Mouse (Mus musculus): ENCODE data around the gene Btbd19. TPM values are rescaled to one million over a fixed set of nuclear protein-coding genes. Genes with fewer than 3 reads are reported as not detected.

Btbd19 gene
- total RNA-seq (2021) (1 to 10 TPM; 2.9 to 3.2 TPM), polyA plus RNA-seq (2012; rRNA removed) (6.6 and 12.2 TPM in 2 replicates)
- long read RNA-seq, result 0 reads

DNA sequence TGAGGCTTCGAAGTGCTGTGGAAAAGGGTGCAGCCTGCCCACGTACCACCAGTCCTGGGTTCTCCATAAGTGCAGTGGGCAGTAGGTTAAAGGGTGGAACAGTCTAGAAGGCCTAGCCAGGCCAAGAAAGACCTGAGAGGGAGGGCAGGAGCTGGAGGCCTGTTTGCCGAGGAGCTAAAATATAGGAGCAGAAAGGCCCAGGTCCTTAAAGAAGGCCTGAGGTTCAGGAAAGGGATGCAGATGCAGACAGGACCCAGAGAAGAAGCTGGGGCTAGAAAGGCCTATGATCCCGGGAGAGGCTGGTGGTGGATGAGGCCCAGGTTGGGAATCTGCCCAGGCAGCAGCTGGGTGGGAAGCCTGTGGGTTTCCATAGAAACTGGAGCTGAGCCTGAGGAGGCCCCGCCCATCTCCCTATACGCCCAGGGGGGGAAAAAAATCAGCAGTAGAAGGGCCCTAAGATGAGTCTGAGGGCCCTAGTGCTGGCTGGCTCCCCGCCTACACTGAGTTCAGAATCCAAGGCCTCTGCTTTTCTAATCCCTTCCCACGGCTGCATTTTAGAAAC is at the start of gene Btbd19:
Gene Btbd19, minus strand, starts transcription at position 378 of the 562 bp plus-strand sequence.
- WGBS, result 34% methylated on average over 8 of the region's 8 CpGs
- intact Hi-C loops (cut with DNase I), result loop anchor here (10.0 kb wide), 1 partner anchor 411 kb away; no protein-coding TSS in a partner anchor
- Histone ChIP-seq H3K36me3 (ENCODE audit: control insufficient read depth, insufficient read depth, low read length) (no peaks in the 10 kb centered on the region), H3K4me1 (ENCODE audit: control insufficient read depth, insufficient read depth, low read length) (peaks cover 29% of the 10 kb centered on the region), H3K27me3 (ENCODE audit: control insufficient read depth, insufficient read depth, low read length) (no peaks in the 10 kb centered on the region), H3K79me2 (replicated peaks; ENCODE audit: control insufficient read depth, insufficient read depth, low read length) (no peaks in the 10 kb centered on the region), H3K27ac (peak within 1 kb of the TSS; percentile 99), H3K4me3 (peak within 1 kb of the TSS; percentile 23), H3K9ac (ENCODE audit: low read depth, low read length) (peak within 1 kb of the TSS; percentile 56)
- peak; percentile 84 to 86 for DNase-seq
- TF ChIP-seq CTCF (IDR thresholded peaks at IDR 0.05) (no peak), POLR2A (IDR thresholded peaks at IDR 0.05; ENCODE audit: insufficient read depth, low read depth, low read length) (no peak), EP300 (IDR thresholded peaks at IDR 0.05; ENCODE audit: insufficient read depth, low read depth, low read length) (no peak)

DNA sequence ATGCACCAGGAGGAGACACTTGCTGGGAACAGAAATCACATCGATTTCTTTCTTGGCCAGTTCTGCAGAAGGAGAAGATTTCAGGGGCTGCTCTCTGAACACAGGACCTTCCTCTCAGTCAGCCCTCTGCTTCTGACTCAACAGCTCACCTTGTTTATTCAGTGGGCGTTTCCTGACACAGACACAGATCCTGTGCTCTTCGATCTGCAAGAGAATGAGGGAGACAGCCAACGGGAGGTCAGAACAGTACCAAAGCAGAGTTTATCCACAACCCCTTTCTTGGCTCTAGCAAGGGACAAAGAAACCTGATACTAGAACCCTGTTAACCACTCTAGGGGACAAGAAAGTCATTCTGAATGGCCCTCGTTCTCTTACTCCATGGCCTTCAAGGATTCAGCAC is 44.4 kb upstream of the Btbd19 start:
- 80% methylated on average over 5 of the region's 5 CpGs for WGBS
- no peaks in the 10 kb centered on the region for H3K79me2 ChIP-seq (replicated peaks; ENCODE audit: control insufficient read depth, insufficient read depth, low read length)
- no peak for DNase-seq
- H3K36me3 ChIP-seq (ENCODE audit: control insufficient read depth, insufficient read depth, low read length), result no peaks in the 10 kb centered on the region
- no peaks in the 10 kb centered on the region for H3K27me3 ChIP-seq (ENCODE audit: control insufficient read depth, insufficient read depth, low read length)
- TF ChIP-seq POLR2A (IDR thresholded peaks at IDR 0.05; ENCODE audit: insufficient read depth, low read depth, low read length), result no peak
- intact Hi-C loops (cut with DNase I), result no loop called here
- no peak overlapping the region for H3K9ac ChIP-seq (ENCODE audit: low read depth, low read length)
- no peak overlapping the region for H3K4me3 ChIP-seq
- H3K27ac ChIP-seq, result no peak overlapping the region
- H3K4me1 ChIP-seq (ENCODE audit: control insufficient read depth, insufficient read depth, low read length), result no peaks in the 10 kb centered on the region

DNA sequence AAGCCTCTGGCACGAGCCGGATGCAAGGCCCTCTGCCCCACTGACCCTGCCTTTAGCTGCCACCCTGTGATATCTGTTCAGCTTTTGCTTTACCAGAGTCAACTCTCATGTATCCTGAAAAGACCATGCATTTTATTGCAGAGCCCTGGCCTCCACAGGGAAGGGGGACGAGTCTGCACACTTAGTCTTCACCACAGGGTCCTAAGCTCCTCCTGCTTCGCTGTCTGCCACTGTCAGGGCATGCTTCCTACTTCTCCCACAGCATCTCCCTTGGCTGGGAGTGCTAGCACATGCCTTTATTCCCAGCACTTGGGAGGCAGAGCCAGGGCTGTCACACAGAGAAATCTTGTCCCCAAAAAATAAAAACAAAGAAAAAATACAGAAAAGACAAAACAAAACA is 35.7 kb upstream of the Btbd19 start:
- no peaks in the 10 kb centered on the region for H3K4me1 ChIP-seq (ENCODE audit: control insufficient read depth, insufficient read depth, low read length)

DNA sequence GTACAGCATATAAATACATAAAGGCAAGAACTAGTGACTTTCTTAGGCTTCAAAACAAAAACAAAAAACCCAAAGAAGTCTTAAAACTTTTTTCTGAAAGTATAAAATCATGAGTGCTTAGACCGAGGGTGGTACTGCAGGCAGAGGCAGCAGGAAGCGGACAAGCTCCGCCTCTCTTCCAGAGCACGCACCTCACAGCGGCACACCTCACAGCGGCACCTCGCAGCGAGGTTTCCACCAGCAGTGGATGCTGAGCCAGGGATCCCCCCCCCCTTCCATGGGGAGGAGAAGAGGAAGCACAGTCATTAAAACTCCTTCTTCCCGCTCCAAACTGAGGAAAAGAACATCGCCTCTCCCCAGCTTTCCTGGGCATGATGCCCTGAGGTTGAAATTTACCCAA is 34.1 kb upstream of the Btbd19 start:
- DNase-seq, result no peak
- WGBS, result 82% methylated on average over 10 of the region's 10 CpGs
- H3K36me3 ChIP-seq (ENCODE audit: control insufficient read depth, insufficient read depth, low read length), result no peaks in the 10 kb centered on the region
- TF ChIP-seq EP300 (IDR thresholded peaks at IDR 0.05; ENCODE audit: insufficient read depth, low read depth, low read length) (no peak), POLR2A (IDR thresholded peaks at IDR 0.05; ENCODE audit: insufficient read depth, low read depth, low read length) (no peak), CTCF (IDR thresholded peaks at IDR 0.05) (no peak)
- no peaks in the 10 kb centered on the region for H3K27me3 ChIP-seq (ENCODE audit: control insufficient read depth, insufficient read depth, low read length)
- H3K79me2 ChIP-seq (replicated peaks; ENCODE audit: control insufficient read depth, insufficient read depth, low read length), result no peaks in the 10 kb centered on the region
- H3K9ac ChIP-seq (ENCODE audit: low read depth, low read length), result no peak overlapping the region
- no peak overlapping the region for H3K27ac ChIP-seq
- intact Hi-C loops (cut with DNase I), result no loop called here
- no peak overlapping the region for H3K4me3 ChIP-seq
- H3K4me1 ChIP-seq (ENCODE audit: control insufficient read depth, insufficient read depth, low read length), result peaks cover 3% of the 10 kb centered on the region; the same call in 1 of the 2 replicates

More for the DNA sequence above, 35.7 kb upstream of the Btbd19 start:
- Histone ChIP-seq H3K9ac (ENCODE audit: low read depth, low read length) (no peak overlapping the region), H3K27me3 (ENCODE audit: control insufficient read depth, insufficient read depth, low read length) (no peaks in the 10 kb centered on the region), H3K4me3 (no peak overlapping the region), H3K79me2 (replicated peaks; ENCODE audit: control insufficient read depth, insufficient read depth, low read length) (no peaks in the 10 kb centered on the region), H3K27ac (no peak overlapping the region), H3K36me3 (ENCODE audit: control insufficient read depth, insufficient read depth, low read length) (no peaks in the 10 kb centered on the region)
- 83% methylated on average over 4 of the region's 4 CpGs for WGBS
- intact Hi-C loops (cut with DNase I), result no loop called here
- no peak for DNase-seq
- no peak for TF ChIP-seq POLR2A (IDR thresholded peaks at IDR 0.05; ENCODE audit: insufficient read depth, low read depth, low read length)
- no peak for TF ChIP-seq CTCF (IDR thresholded peaks at IDR 0.05)
- TF ChIP-seq EP300 (IDR thresholded peaks at IDR 0.05; ENCODE audit: insufficient read depth, low read depth, low read length), result no peak

DNA sequence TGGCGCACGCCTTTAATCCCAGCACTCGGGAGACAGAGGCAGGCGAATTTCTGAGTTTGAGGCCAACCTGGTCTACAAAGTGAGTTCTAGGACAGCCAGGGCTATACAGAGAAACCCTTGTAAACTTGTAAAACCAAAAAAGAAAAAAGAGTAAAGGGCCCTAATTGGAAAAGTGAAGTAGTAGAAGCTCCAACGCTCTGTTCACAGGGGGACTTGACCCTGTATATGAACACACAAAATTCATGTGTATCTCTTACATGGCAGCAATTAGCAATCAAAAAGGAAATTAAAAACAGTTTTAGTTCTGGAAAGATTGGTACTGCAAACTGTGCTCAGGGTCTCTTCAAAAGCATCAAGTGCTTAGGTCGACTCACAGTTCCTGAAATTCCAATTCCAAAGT is 30.8 kb upstream of the Btbd19 start:
- Histone ChIP-seq H3K27me3 (ENCODE audit: control insufficient read depth, insufficient read depth, low read length) (no peaks in the 10 kb centered on the region), H3K9ac (ENCODE audit: low read depth, low read length) (no peak overlapping the region), H3K4me1 (ENCODE audit: control insufficient read depth, insufficient read depth, low read length) (peaks cover 3% of the 10 kb centered on the region; the same call in 1 of the 2 replicates), H3K36me3 (ENCODE audit: control insufficient read depth, insufficient read depth, low read length) (peaks cover 7% of the 10 kb centered on the region), H3K79me2 (replicated peaks; ENCODE audit: control insufficient read depth, insufficient read depth, low read length) (no peaks in the 10 kb centered on the region), H3K27ac (peak overlapping the region; percentile 78), H3K4me3 (peak overlapping the region; percentile 66)
- 25% methylated on average over 6 of the region's 6 CpGs for WGBS
- TF ChIP-seq POLR2A (IDR thresholded peaks at IDR 0.05; ENCODE audit: insufficient read depth, low read depth, low read length), result no peak
- no peak for TF ChIP-seq CTCF (IDR thresholded peaks at IDR 0.05)
- TF ChIP-seq EP300 (IDR thresholded peaks at IDR 0.05; ENCODE audit: insufficient read depth, low read depth, low read length), result no peak
- DNase-seq, result no peak
- intact Hi-C loops (cut with DNase I), result loop anchor here (2.0 kb wide), 1 partner anchor 26 kb away; the partner anchor contains the start of gene Kif2c

DNA sequence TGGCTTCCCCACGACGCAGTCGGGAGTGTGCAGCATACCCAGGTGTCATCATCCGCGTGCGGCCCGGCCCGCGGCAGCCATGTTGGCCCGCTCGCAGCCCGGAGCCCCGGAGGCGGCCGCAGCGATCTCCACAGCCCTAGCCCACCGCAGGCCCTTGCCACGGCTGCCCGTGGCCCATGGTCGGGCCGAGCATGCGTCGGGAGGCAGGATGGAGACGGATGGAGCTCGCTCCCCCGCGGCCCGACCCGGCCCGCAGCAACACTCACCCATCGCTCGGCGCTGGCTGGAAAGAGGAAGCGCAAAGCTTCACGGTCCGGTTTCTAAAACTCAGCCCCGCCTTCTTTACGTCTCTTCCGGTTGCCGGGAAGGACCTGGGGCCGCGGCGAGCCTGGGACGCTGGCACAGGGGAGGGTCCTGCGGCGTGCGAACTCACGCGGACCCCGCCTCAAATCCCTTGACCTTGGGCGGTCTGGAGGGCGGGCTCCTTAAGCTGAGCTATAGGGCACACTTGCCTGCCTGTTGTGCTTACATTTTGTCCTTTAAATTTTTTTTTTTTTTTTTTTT is 30.3 kb upstream of the Btbd19 start, which contains the start of gene Rps8:
Gene Rps8, minus strand, starts transcription at position 452 of the 564 bp plus-strand sequence.
- Histone ChIP-seq H3K36me3 (ENCODE audit: control insufficient read depth, insufficient read depth, low read length) (peaks cover 7% of the 10 kb centered on the region), H3K27ac (peak within 1 kb of the TSS; percentile 78), H3K4me3 (peak within 1 kb of the TSS; percentile 66), H3K9ac (ENCODE audit: low read depth, low read length) (peak within 1 kb of the TSS; percentile 94), H3K27me3 (ENCODE audit: control insufficient read depth, insufficient read depth, low read length) (no peaks in the 10 kb centered on the region), H3K79me2 (replicated peaks; ENCODE audit: control insufficient read depth, insufficient read depth, low read length) (no peaks in the 10 kb centered on the region), H3K4me1 (ENCODE audit: control insufficient read depth, insufficient read depth, low read length) (peaks cover 3% of the 10 kb centered on the region; the same call in 1 of the 2 replicates)
- TF ChIP-seq CTCF (IDR thresholded peaks at IDR 0.05) (no peak), EP300 (IDR thresholded peaks at IDR 0.05; ENCODE audit: insufficient read depth, low read depth, low read length) (peak; percentile 32; the same call in 1 of the 2 replicates), POLR2A (IDR thresholded peaks at IDR 0.05; ENCODE audit: insufficient read depth, low read depth, low read length) (peak; percentile 96)
- under 1% methylated on average over 52 of the region's 52 CpGs for WGBS
- intact Hi-C loops (cut with DNase I), result loop anchor here (2.0 kb wide), 3 partner anchors 19 to 35 kb away; partner anchors contain the start of gene Kif2c
- DNase-seq, result peak; percentile 90 to 92

All from heart, adult 2 months (tissue).